Mouse (Mus musculus): ENCODE measurements at regions not wholly inside any gene's neighbourhood (a gene's known extent, or its start where the extent isn't known, plus 50 kb on each side); places are given as distances from the start of the nearest gene placed in this dataset.

- TF ChIP-seq CTCF (IDR thresholded peaks at IDR 0.05; ENCODE audit: low read depth) = no peak
- TF ChIP-seq EP300 (IDR thresholded peaks at IDR 0.05; ENCODE audit: low read depth) = no peak
These were observed 680.3 kb downstream of the Bcl11a start for GRCm38 (mm10) chr11:24758130-24758529.
